Mouse (Mus musculus) limb, embryonic 13.5 days (tissue): ENCODE data around the gene Rps19bp1. TPM values are rescaled to one million over a fixed set of nuclear protein-coding genes. Genes with fewer than 3 reads are reported as not detected.

Experiments used
- ATAC-seq: fragments of 200-750 bp; cut with Nextera tagmentation; 2 replicates; pipeline ENCODE4 v1.8.0; 2017; ENCODE audit warnings: low read depth, moderate number of reproducible peaks, moderate TSS enrichment; ENCODE audit not compliant: low FRiP score
- H3K27ac ChIP-seq: fragments of 300-500 bp; sonication (generic); 2 replicates; pipeline ENCODE4 v1.5.1; 2015; ENCODE audit warnings: inconsistent platforms, mild to moderate bottlenecking, moderate library complexity
- H3K27me3 ChIP-seq: fragments of 300-500 bp; sonication (generic); 2 replicates; pipeline ENCODE4 v1.6.1; 2015; ENCODE audit warnings: mild to moderate bottlenecking, inconsistent platforms
- H3K36me3 ChIP-seq: fragments of 300-500 bp; sonication (generic); 2 replicates; pipeline ENCODE4 v1.6.1; 2015; ENCODE audit warnings: inconsistent platforms, mild to moderate bottlenecking, moderate library complexity
- H3K4me1 ChIP-seq: fragments of 300-500 bp; sonication (generic); 2 replicates; pipeline ENCODE4 v1.6.1; 2015; ENCODE audit warnings: inconsistent platforms
- H3K4me2 ChIP-seq: fragments of 300-500 bp; sonication (generic); replicated peaks from 2 replicates; pipeline ENCODE4 v1.6.1; 2015; ENCODE audit warnings: inconsistent platforms, mild to moderate bottlenecking, moderate library complexity
- H3K4me3 ChIP-seq: fragments of 300-500 bp; sonication (generic); 2 replicates; pipeline ENCODE4 v1.5.1; 2015; ENCODE audit warnings: moderate library complexity, mild to moderate bottlenecking, inconsistent platforms
- H3K9ac ChIP-seq: fragments of 300-500 bp; sonication (generic); 2 replicates; pipeline ENCODE4 v1.6.1; 2015; ENCODE audit warnings: mild to moderate bottlenecking, inconsistent platforms
- H3K9me3 ChIP-seq: fragments of 300-500 bp; sonication (generic); 2 replicates; pipeline ENCODE4 v1.6.1; 2016; ENCODE audit warnings: inconsistent platforms
- WGBS: fragments of 180-500 bp; shearing (Covaris S2); methylation state at CpG from one replicate; pipeline ENCODE4 v1.1.7; 2015; 5-methylcytosine and 5-hydroxymethylcytosine counted together
- polyA plus RNA-seq: library from polyadenylated mRNA; unstranded; fragments of >200 nt; fragmentation: Nextera tagmentation; extraction: Ambion mirVana; gene quantifications from 2 replicates; pipeline ENCODE4 v1.2.1, GENCODE M21; 2015

The Rps19bp1 gene
- polyA plus RNA-seq, 1 experiment from 2014 or later = 59.3 TPM

GRCm38 (mm10) chr15:80232331-80232730 is 31.8 kb downstream of the Rps19bp1 start:
- peaks cover 15% of the 10 kb centered on the region; the same call in 1 of the 2 replicates for H3K4me1 ChIP-seq
- H3K36me3 ChIP-seq = peaks cover 21% of the 10 kb centered on the region
- ATAC-seq = no peak
- no peak overlapping the region for H3K27ac ChIP-seq
- WGBS = 76% methylated on average over 2 of the region's 2 CpGs
- no peak overlapping the region for H3K4me3 ChIP-seq
- H3K9me3 ChIP-seq = no peaks in the 10 kb centered on the region
- no peak overlapping the region for H3K4me2 ChIP-seq
- no peaks in the 10 kb centered on the region for H3K27me3 ChIP-seq
- H3K9ac ChIP-seq = no peak overlapping the region

GRCm38 (mm10) chr15:80228071-80228800 is 35.9 kb downstream of the Rps19bp1 start:
- Histone ChIP-seq H3K4me3 (no peak overlapping the region), H3K36me3 (no peaks in the 10 kb centered on the region), H3K4me1 (peaks cover 3% of the 10 kb centered on the region; the same call in 1 of the 2 replicates), H3K4me2 (no peak overlapping the region), H3K9ac (no peak overlapping the region), H3K9me3 (no peaks in the 10 kb centered on the region), H3K27ac (no peak overlapping the region), H3K27me3 (no peaks in the 10 kb centered on the region)
- no peak for ATAC-seq
- WGBS = 75% methylated on average over 17 of the region's 17 CpGs

GRCm38 (mm10) chr15:80225796-80226195 is 38.3 kb downstream of the Rps19bp1 start:
- Histone ChIP-seq H3K9ac (no peak overlapping the region), H3K4me1 (no peaks in the 10 kb centered on the region), H3K9me3 (no peaks in the 10 kb centered on the region), H3K4me2 (no peak overlapping the region), H3K27me3 (no peaks in the 10 kb centered on the region), H3K36me3 (no peaks in the 10 kb centered on the region), H3K27ac (no peak overlapping the region), H3K4me3 (no peak overlapping the region)
- 46% methylated on average over 2 of the region's 2 CpGs for WGBS
- ATAC-seq = no peak

GRCm38 (mm10) chr15:80225208-80225607 is 38.9 kb downstream of the Rps19bp1 start:
- no peak overlapping the region for H3K27ac ChIP-seq
- H3K4me3 ChIP-seq = no peak overlapping the region
- no peaks in the 10 kb centered on the region for H3K27me3 ChIP-seq
- ATAC-seq = no peak; the same call in 1 of the 2 replicates
- H3K9me3 ChIP-seq = no peaks in the 10 kb centered on the region
- H3K36me3 ChIP-seq = no peaks in the 10 kb centered on the region
- WGBS = 27% methylated on average over 9 of the region's 9 CpGs
- H3K4me2 ChIP-seq = no peak overlapping the region
- H3K9ac ChIP-seq = no peak overlapping the region
- H3K4me1 ChIP-seq = no peaks in the 10 kb centered on the region

GRCm38 (mm10) chr15:80223751-80224150 is 40.4 kb downstream of the Rps19bp1 start:
- Histone ChIP-seq H3K4me3 (no peak overlapping the region), H3K36me3 (no peaks in the 10 kb centered on the region), H3K9ac (no peak overlapping the region), H3K27ac (no peak overlapping the region), H3K27me3 (no peaks in the 10 kb centered on the region), H3K9me3 (no peaks in the 10 kb centered on the region), H3K4me2 (no peak overlapping the region), H3K4me1 (0 out of 2 replicates have a peak, but pooled peaks cover 5% of the 10 kb centered on the region)
- ATAC-seq = no peak
- 85% methylated on average over 7 of the region's 7 CpGs for WGBS

GRCm38 (mm10) chr15:80221031-80221430 is 43.1 kb downstream of the Rps19bp1 start:
- H3K36me3 ChIP-seq = peaks cover 3% of the 10 kb centered on the region; the same call in 1 of the 2 replicates
- no peak overlapping the region for H3K4me2 ChIP-seq
- ATAC-seq = no peak
- no peak overlapping the region for H3K4me3 ChIP-seq
- no peaks in the 10 kb centered on the region for H3K27me3 ChIP-seq
- 69% methylated on average over 8 of the region's 8 CpGs for WGBS
- H3K27ac ChIP-seq = no peak overlapping the region
- H3K9ac ChIP-seq = no peak overlapping the region
- H3K9me3 ChIP-seq = no peaks in the 10 kb centered on the region
- 0 out of 2 replicates have a peak, but pooled peaks cover 5% of the 10 kb centered on the region for H3K4me1 ChIP-seq

GRCm38 (mm10) chr15:80219705-80220657 is 44.1 kb downstream of the Rps19bp1 start:
- H3K4me2 ChIP-seq = no peak overlapping the region

GRCm38 (mm10) chr15:80219211-80219610 is 44.9 kb downstream of the Rps19bp1 start:
- no peaks in the 10 kb centered on the region for H3K27me3 ChIP-seq
- no peak for ATAC-seq
- WGBS = 41% methylated on average over 14 of the region's 14 CpGs
- H3K4me3 ChIP-seq = no peak overlapping the region
- 0 out of 2 replicates have a peak, but pooled peaks cover 5% of the 10 kb centered on the region for H3K4me1 ChIP-seq
- H3K9me3 ChIP-seq = no peaks in the 10 kb centered on the region
- peak overlapping the region; percentile 51 for H3K9ac ChIP-seq
- H3K4me2 ChIP-seq = peak overlapping the region; percentile 23; the same call in 1 of the 2 replicates
- H3K36me3 ChIP-seq = peaks cover 10% of the 10 kb centered on the region; the same call in 1 of the 2 replicates
- no peak overlapping the region for H3K27ac ChIP-seq

More at GRCm38 (mm10) chr15:80219705-80220657, 44.1 kb downstream of the Rps19bp1 start:
- Histone ChIP-seq H3K9me3 (no peaks in the 10 kb centered on the region), H3K9ac (no peak overlapping the region), H3K27ac (no peak overlapping the region), H3K36me3 (peaks cover 4% of the 10 kb centered on the region; the same call in 1 of the 2 replicates), H3K4me3 (no peak overlapping the region), H3K4me1 (0 out of 2 replicates have a peak, but pooled peaks cover 5% of the 10 kb centered on the region), H3K27me3 (no peaks in the 10 kb centered on the region)
- WGBS = 67% methylated on average over 4 of the region's 4 CpGs
- ATAC-seq = no peak

GRCm38 (mm10) chr15:80217476-80217875 is 46.6 kb downstream of the Rps19bp1 start:
- no peak for ATAC-seq
- 84% methylated on average over 10 of the region's 10 CpGs for WGBS

GRCm38 (mm10) chr15:80216480-80216820 is 47.7 kb downstream of the Rps19bp1 start:
- Histone ChIP-seq H3K9ac (no peak overlapping the region), H3K4me2 (no peak overlapping the region), H3K36me3 (peaks cover 35% of the 10 kb centered on the region), H3K27me3 (no peaks in the 10 kb centered on the region), H3K4me3 (no peak overlapping the region), H3K27ac (no peak overlapping the region), H3K9me3 (no peaks in the 10 kb centered on the region), H3K4me1 (0 out of 2 replicates have a peak, but pooled peaks cover 5% of the 10 kb centered on the region)
- ATAC-seq = no peak
- 65% methylated on average over 9 of the region's 9 CpGs for WGBS

More at GRCm38 (mm10) chr15:80217476-80217875, 46.6 kb downstream of the Rps19bp1 start:
- no peaks in the 10 kb centered on the region for H3K27me3 ChIP-seq
- no peak overlapping the region for H3K4me3 ChIP-seq
- no peak overlapping the region for H3K9ac ChIP-seq
- peaks cover 25% of the 10 kb centered on the region for H3K36me3 ChIP-seq
- H3K4me2 ChIP-seq = no peak overlapping the region
- H3K27ac ChIP-seq = no peak overlapping the region
- no peaks in the 10 kb centered on the region for H3K9me3 ChIP-seq
- H3K4me1 ChIP-seq = 0 out of 2 replicates have a peak, but pooled peaks cover 5% of the 10 kb centered on the region

- no peak for ATAC-seq
- H3K9ac ChIP-seq = no peak overlapping the region
- H3K9me3 ChIP-seq = no peaks in the 10 kb centered on the region
- 0 out of 2 replicates have a peak, but pooled peaks cover 5% of the 10 kb centered on the region for H3K4me1 ChIP-seq
- H3K4me3 ChIP-seq = no peak overlapping the region
- WGBS = 19% methylated on average over 10 of the region's 10 CpGs
- no peak overlapping the region for H3K4me2 ChIP-seq
- H3K27ac ChIP-seq = no peak overlapping the region
- H3K36me3 ChIP-seq = peaks cover 41% of the 10 kb centered on the region
- no peaks in the 10 kb centered on the region for H3K27me3 ChIP-seq
These were observed 48.2 kb downstream of the Rps19bp1 start for GRCm38 (mm10) chr15:80215716-80216479.
